Mouse (Mus musculus): ENCODE results near the gene Opa3.

Gene Opa3

GRCm38 (mm10) chr7:19227883-19228792 is at the start of gene Opa3:
Gene Opa3 (plus strand): TSS chr7:19228334.
- peak; percentile 97 for DNase-seq (ENCODE audit: low spot score)

- DNase-seq (ENCODE audit: low spot score) = peak; percentile 78
These were observed 49.6 kb upstream of the Opa3 start for GRCm38 (mm10) chr7:19178443-19179092.

GRCm38 (mm10) chr7:19179173-19179572 is 49.0 kb upstream of the Opa3 start:
- DNase-seq (ENCODE audit: low spot score) = peak; percentile 38

DNA sequence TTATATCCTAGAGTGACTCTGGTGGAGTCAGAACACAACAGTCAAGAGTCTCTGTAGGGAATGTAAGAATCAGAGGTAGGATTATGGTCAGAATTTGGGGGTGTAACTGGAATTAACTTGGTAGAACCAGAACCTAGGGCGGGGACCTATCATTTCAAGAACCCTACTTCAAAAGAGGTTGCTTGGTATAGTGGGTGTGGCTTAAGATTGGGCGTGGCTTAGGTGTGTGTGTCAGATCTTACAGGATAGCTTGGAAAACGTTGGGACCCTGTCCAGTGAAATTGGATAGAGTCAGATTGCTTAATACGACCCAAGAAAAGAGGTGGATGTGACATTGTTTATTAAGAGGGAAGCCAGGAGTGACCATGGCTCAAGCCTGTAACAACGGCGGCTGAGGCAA is 48.2 kb upstream of the Opa3 start:
- no peak for DNase-seq (ENCODE audit: low spot score)

DNA sequence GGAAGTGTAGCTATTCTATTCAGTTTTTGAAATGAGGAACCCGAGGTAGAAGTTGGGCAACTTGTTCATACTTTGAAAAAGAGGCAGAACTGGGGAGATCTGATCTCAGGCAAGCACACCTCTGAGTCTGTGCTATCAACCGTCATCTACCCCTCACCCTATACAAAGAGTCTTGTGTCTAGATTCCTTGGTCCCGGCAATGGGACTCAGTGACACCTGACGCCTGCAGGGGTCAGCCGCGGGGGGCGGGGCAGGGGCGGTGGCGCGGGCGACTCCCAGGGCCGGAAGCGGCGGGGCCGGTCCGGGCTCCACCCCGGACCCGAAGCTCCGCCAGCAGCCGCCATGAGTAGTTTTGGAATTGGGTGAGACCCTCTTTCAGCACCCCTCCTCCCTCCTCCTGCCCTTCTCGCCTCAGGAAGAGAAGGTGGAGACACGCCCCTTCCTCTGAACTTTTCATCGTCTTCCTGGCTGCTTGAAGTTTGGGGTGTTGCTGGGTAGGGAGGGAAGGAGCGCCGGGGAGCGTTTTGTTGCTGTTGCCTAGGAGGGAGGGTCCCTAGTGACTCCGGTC is 47.2 kb upstream of the Opa3 start:
- DNase-seq (ENCODE audit: low spot score) = peak; percentile 38

- no peak for DNase-seq (ENCODE audit: low spot score)
These were observed 43.9 kb upstream of the Opa3 start for GRCm38 (mm10) chr7:19184250-19184649.

GRCm38 (mm10) chr7:19184758-19185157 is 43.4 kb upstream of the Opa3 start:
- DNase-seq (ENCODE audit: low spot score) = no peak

DNA sequence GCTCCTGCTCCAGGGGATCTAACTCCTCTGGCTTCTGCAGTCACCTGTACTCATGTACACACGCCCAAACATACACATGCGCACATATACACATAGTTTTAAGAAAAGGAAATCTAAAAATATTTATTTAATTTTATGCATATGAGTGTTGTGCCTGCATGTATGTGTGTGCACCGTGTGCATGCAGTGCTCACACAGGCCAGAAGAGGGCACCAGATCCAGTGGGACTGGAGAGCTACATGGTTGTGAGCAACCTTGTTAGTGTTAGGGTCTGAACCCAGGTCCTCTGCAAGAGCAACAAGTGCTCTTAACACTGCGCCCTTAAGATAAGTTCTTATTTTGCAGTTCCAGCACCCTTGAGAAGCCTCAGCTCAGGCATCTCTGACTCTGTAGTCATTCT is 33.5 kb upstream of the Opa3 start:
- no peak for DNase-seq (ENCODE audit: low spot score)

- DNase-seq (ENCODE audit: low spot score) = no peak
These were observed 31.5 kb upstream of the Opa3 start for GRCm38 (mm10) chr7:19196676-19197075.

GRCm38 (mm10) chr7:19197985-19198384 is 30.1 kb upstream of the Opa3 start:
- no peak for DNase-seq (ENCODE audit: low spot score)

- DNase-seq (ENCODE audit: low spot score) = no peak
These were observed 26.5 kb upstream of the Opa3 start for GRCm38 (mm10) chr7:19201660-19202059.

- DNase-seq (ENCODE audit: low spot score) = no peak
These were observed 25.9 kb upstream of the Opa3 start for GRCm38 (mm10) chr7:19202065-19202850.

GRCm38 (mm10) chr7:19208201-19208910 is 19.8 kb upstream of the Opa3 start:
- no peak for DNase-seq (ENCODE audit: low spot score)

DNA sequence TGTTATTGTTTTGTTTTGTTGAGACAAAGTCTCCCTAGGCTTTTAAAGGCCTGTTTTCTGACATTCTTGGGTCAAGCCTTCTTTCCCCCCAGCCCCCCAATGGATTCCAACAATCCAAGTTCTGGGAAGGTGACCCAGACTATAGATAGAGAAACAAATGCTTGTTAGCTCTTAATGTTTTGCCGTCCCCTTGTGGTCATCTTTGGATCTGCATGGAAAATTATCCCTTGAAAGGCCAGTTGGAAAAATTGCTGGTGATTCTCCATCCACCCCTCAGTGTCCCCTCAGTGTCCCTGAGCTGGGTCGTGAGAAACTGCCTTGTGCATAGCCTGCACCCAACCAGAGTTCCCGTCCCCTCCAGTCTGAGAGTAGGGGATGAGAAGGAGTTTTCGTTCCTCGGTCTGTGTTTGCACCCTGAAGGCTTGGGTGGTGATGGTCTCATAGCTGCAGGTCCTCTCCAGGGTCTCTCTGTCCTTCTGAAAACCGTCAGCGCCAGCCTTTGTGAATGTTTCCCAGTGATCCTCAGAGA is 19.1 kb upstream of the Opa3 start:
- peak; percentile 36 for DNase-seq (ENCODE audit: low spot score)

DNA sequence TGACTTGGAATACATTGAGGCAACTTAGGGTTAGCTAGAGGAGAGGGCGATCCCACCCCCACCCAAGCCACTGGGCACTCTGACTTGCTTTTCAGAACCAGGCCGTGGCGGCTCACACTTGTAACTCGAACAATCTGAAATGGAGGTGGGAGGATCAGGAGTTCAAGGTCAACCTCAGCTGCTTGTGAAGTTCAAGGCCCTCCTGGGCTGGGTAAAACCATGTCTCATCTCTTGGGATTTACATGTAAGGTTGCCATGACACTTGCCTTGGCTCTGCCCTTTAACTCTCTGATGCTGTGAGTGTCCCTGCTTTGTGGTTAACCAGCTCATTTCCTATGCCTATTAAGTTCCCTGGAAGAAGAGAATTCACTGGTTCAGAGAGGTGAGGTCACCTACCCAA is 18.6 kb upstream of the Opa3 start:
- DNase-seq (ENCODE audit: low spot score) = no peak

DNA sequence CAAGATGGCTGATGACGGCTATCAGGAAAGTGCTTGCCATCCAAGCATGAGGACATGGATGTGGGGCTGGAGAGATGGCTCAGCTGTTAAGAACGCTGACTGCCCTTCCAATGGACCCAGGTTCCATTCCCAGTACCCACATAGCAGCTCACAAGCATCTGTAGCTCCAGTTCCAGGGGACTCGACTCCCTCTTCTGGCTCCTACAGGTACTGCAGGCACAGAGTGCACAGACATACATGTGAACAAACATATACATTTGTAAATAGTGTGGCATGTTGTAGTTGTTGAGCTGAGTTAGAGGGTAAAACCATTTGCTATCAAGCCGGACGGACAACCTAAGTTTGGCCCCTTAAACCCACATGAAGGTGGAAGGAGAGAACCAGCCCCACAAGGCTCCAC is 18.1 kb upstream of the Opa3 start:
- DNase-seq (ENCODE audit: low spot score) = no peak

DNA sequence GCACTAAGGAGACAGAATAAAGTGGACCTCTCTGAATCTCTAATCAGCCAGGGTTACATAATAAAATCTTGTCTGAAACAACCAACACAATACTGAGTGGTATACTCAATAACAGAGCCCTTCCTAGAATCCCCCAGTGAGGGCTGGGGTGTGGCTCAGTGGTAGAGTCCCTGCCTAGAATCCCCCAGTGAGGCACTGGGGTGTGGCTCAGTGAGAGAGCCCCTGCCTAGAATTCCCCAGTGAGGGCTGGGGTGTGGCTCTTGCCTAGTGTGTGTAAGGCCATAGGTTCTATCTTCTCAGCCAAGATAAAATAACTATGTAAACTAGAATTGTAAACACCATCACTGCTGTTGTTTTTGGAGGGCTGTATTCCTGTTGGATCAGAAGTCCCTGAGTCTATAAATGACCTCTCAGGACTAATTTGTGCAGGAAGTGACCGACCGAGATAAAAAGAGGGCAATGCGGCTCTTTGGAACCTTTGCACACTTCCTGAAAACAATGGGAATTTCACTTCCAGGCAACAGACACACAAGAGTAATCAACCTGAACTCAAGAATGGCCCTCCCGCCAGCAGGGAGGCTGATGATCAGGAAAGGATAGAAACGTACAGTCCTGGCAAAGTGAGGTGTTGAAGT is 17.0 kb upstream of the Opa3 start:
- DNase-seq (ENCODE audit: low spot score) = no peak

DNA sequence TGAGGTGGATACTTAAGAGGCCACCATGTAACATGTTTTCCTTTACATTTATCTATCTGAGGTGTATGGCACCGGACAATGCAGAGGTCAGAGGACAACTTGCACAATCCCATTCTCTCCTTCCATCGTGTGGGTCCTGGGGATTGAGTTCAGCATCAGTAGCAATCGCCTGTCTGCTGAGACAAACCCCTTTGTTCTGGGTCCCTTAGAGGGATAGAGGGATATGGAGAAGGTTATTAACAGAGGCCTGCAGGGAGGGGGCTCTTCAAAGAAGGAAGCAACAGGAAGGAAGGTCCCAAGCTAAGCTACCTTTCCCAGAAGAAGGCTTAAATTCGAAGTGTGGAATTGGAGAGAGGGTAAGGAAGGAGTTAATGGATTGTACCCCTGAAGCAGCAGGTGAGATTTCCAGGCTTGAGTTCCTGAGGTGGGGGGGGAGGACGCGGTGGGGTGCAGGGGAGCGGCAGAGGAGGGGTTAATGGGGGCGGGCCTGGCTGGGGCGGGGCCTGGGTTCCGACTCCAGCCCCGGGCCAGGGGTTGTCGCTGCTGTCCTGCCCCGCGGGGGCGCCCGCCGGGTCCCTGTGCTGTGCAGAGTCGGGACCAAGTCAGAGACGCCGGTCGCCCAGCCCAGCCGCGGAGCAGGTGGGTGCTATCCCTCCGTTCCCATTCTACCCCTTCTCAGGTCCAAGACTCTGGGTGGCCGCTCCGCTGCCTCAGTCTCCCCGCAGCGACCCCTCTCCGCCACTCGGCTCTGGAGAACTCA is 16.0 kb upstream of the Opa3 start, which contains the start of gene Gpr4:
Gene Gpr4, plus strand, starts transcription at position 543 of the 760 bp plus-strand sequence.
- DNase-seq (ENCODE audit: low spot score) = no peak

- no peak for DNase-seq (ENCODE audit: low spot score)
These were observed 14.7 kb upstream of the Opa3 start for GRCm38 (mm10) chr7:19213385-19213784.

DNA sequence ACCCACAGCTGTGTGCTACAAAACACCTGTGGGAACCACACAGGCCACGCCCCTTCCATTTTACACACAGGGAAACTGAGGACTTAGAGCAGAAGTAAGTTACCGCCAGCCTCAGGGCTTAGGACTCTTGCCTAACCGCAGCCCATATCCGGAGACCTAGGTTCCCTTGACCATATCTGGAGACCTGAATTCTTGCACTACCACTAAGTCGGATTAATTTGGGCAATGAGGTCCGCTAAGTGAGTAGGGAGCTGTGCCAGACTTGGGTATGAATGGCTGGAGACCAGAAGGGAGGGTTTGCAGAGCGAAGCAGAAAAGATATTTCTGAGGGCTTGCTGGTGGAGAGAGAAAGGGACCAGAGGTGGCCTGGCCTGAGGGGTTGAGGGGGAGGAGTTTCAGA is 13.8 kb upstream of the Opa3 start:
- DNase-seq (ENCODE audit: low spot score) = no peak

Measured in urinary bladder, postnatal 25 days (tissue).